Mouse (Mus musculus) embryonic fibroblast, embryonic 13.5 days (primary cell): ENCODE data around the gene Negr1.

Experiments
- CTCF ChIP-seq: IDR thresholded peaks from 2 replicates; pipeline ENCODE4 v1.5.1; 2011; ENCODE audit warnings: mild to moderate bottlenecking, control low read depth, low read length, moderate library complexity, borderline replicate concordance; ENCODE audit not compliant: insufficient read depth
- POLR2A ChIP-seq: IDR thresholded peaks from 2 replicates; pipeline ENCODE4 v1.6.1; 2011; ENCODE audit warnings: low read depth, mild to moderate bottlenecking, control low read depth, low read length, moderate library complexity

DNA sequence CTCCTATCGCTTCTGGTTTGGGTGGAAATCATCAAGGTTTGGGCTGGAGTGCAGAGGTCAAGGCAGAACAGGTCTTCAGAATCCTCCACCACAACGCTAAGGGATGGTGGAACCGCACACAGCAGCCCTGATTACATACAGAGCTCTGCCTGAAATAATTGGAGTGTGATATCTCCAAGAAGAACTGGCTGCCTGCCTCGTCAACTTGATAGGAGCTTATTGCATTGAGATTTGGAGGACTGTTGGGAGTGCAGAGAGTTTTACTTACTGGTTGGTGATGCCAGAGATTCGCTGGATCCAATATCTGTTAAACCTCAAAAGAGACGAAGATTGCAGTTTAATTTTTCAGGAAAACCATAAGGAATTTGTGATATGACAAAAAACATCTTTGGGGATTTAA, 391.4 kb downstream of the Negr1 start:
- no peak for TF ChIP-seq CTCF
- TF ChIP-seq POLR2A = no peak
